Mouse (Mus musculus): ENCODE results near the gene Dnajb1. TPM values are rescaled to one million over a fixed set of nuclear protein-coding genes. Genes with fewer than 3 reads are reported as not detected.

The Dnajb1 gene
- polyA plus RNA-seq, 1 experiment = not detected

GRCm38 (mm10) chr8:83653662-83654017, 45.6 kb downstream of the Dnajb1 start:
- Histone ChIP-seq H3K4me1 (ENCODE audit: control insufficient read depth, insufficient read depth, low read length) (peaks cover 16% of the 10 kb centered on the region), H3K27ac (ENCODE audit: insufficient read depth, low read depth, low read length) (no peak overlapping the region), H3K4me3 (ENCODE audit: insufficient read depth, low read depth, low read length) (peak overlapping the region; percentile 91)
- WGBS = 33% methylated on average over 10 of the region's 10 CpGs
- TF ChIP-seq CTCF (IDR thresholded peaks at IDR 0.05; ENCODE audit: insufficient read depth, low read depth, low read length) (no peak), POLR2A (IDR thresholded peaks at IDR 0.05; ENCODE audit: insufficient read depth, low read depth, low read length) (no peak)

- Histone ChIP-seq H3K27ac (ENCODE audit: insufficient read depth, low read depth, low read length) (no peak overlapping the region), H3K4me3 (ENCODE audit: insufficient read depth, low read depth, low read length) (no peak overlapping the region), H3K4me1 (ENCODE audit: control insufficient read depth, insufficient read depth, low read length) (peaks cover 16% of the 10 kb centered on the region)
- TF ChIP-seq CTCF (IDR thresholded peaks at IDR 0.05; ENCODE audit: insufficient read depth, low read depth, low read length) (no peak), POLR2A (IDR thresholded peaks at IDR 0.05; ENCODE audit: insufficient read depth, low read depth, low read length) (no peak)
- 97% methylated on average over 6 of the region's 6 CpGs for WGBS
Measured at GRCm38 (mm10) chr8:83654725-83655124, 46.7 kb downstream of the Dnajb1 start.

DNA sequence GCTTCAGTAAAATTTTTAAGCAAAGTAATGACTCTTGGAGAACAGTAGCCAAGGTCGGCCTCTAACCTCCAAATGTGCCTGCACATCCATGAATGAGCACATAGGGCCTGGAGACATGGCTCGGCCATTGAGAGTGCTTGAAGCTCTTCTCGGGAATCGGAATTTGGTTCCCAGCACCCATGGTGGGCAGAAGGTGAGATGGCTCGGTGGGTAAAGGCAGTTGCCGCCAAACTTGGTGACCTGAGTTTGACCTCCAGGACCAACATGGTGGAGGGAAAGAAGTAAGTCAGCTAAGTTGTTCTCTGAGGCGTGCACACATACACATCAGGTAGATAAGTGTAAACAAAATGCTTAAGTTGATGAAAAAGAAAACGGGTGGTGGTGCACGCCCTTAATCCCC, 48.0 kb downstream of the Dnajb1 start:
- Histone ChIP-seq H3K4me1 (ENCODE audit: control insufficient read depth, insufficient read depth, low read length) (peaks cover 27% of the 10 kb centered on the region), H3K27ac (ENCODE audit: insufficient read depth, low read depth, low read length) (no peak overlapping the region), H3K4me3 (ENCODE audit: insufficient read depth, low read depth, low read length) (no peak overlapping the region)
- TF ChIP-seq POLR2A (IDR thresholded peaks at IDR 0.05; ENCODE audit: insufficient read depth, low read depth, low read length) (no peak), CTCF (IDR thresholded peaks at IDR 0.05; ENCODE audit: insufficient read depth, low read depth, low read length) (no peak)
- 92% methylated on average over 9 of the region's 9 CpGs for WGBS

- WGBS = 83% methylated on average over 13 of the region's 13 CpGs
- Histone ChIP-seq H3K4me3 (ENCODE audit: insufficient read depth, low read depth, low read length) (no peak overlapping the region), H3K4me1 (ENCODE audit: control insufficient read depth, insufficient read depth, low read length) (peaks cover 31% of the 10 kb centered on the region), H3K27ac (ENCODE audit: insufficient read depth, low read depth, low read length) (no peak overlapping the region)
- no peak for TF ChIP-seq CTCF (IDR thresholded peaks at IDR 0.05; ENCODE audit: insufficient read depth, low read depth, low read length)
- TF ChIP-seq POLR2A (IDR thresholded peaks at IDR 0.05; ENCODE audit: insufficient read depth, low read depth, low read length) = no peak
Measured at GRCm38 (mm10) chr8:83656484-83657246, 48.7 kb downstream of the Dnajb1 start.

- Histone ChIP-seq H3K27ac (ENCODE audit: insufficient read depth, low read depth, low read length) (no peak overlapping the region), H3K4me1 (ENCODE audit: control insufficient read depth, insufficient read depth, low read length) (peaks cover 30% of the 10 kb centered on the region), H3K4me3 (ENCODE audit: insufficient read depth, low read depth, low read length) (no peak overlapping the region)
- WGBS = 13% methylated on average over 8 of the region's 8 CpGs
- TF ChIP-seq CTCF (IDR thresholded peaks at IDR 0.05; ENCODE audit: insufficient read depth, low read depth, low read length) (no peak), POLR2A (IDR thresholded peaks at IDR 0.05; ENCODE audit: insufficient read depth, low read depth, low read length) (no peak)
Measured at GRCm38 (mm10) chr8:83660545-83660944, 52.6 kb downstream of the Dnajb1 start.

DNA sequence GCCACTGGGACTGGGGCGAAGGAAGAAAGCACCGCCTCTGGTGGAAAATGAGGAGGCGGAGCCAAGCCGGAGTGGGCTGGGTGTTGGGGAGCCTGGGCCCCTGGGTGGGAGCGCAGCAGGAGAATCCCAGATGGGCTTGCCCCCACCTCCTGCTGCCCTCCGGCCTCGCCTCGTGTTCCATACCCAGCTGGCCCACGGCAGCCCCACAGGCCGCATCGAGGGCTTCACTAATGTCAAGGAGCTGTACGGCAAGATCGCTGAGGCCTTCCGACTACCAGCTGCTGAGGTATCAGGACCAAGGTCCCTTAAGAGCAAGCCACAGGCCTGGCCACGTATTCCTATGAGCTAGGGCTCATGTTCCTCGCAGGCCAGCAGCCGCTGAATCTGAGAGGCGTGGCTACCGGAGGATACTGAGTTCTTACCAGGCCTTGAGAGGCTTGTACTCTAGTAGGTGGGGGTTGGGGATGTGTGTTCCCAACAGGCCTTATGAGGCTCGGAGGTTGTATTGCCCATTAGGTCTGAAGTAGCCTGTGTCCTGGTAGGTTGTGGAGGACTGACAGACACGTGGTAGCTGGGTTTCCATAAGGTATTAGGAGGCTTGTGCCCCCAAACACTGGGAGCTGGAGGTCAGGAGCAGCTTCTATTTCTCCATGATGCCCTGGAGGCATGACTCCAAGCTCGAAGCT, 53.1 kb downstream of the Dnajb1 start:
- WGBS = 35% methylated on average over 22 of the region's 22 CpGs
- Histone ChIP-seq H3K4me3 (ENCODE audit: insufficient read depth, low read depth, low read length) (no peak overlapping the region), H3K27ac (ENCODE audit: insufficient read depth, low read depth, low read length) (no peak overlapping the region), H3K4me1 (ENCODE audit: control insufficient read depth, insufficient read depth, low read length) (peaks cover 31% of the 10 kb centered on the region)
- TF ChIP-seq CTCF (IDR thresholded peaks at IDR 0.05; ENCODE audit: insufficient read depth, low read depth, low read length) (no peak), POLR2A (IDR thresholded peaks at IDR 0.05; ENCODE audit: insufficient read depth, low read depth, low read length) (no peak)

Other genes with a start within 250 kb of the Dnajb1 start
- not detected in 2 replicates for gene Clgn, start 218.3 kb upstream of the Dnajb1 start, polyA plus RNA-seq (2012; ENCODE audit: insufficient read depth, insufficient read length, low replicate concordance, missing spikeins)
- not detected in 2 replicates for gene Scoc, start 149.8 kb upstream of the Dnajb1 start, polyA plus RNA-seq (2012; ENCODE audit: insufficient read depth, insufficient read length, low replicate concordance, missing spikeins)
- gene Olfr370, start 72.4 kb upstream of the Dnajb1 start, polyA plus RNA-seq (2012; ENCODE audit: insufficient read depth, insufficient read length, low replicate concordance, missing spikeins) = not detected in 2 replicates
- not detected in 2 replicates for gene Ndufb7, start 41.5 kb upstream of the Dnajb1 start, polyA plus RNA-seq (2012; ENCODE audit: insufficient read depth, insufficient read length, low replicate concordance, missing spikeins)
- gene Tecr, start 222 bp upstream of the Dnajb1 start, polyA plus RNA-seq (2012; ENCODE audit: insufficient read depth, insufficient read length, low replicate concordance, missing spikeins) = not detected in 2 replicates
- not detected in 2 replicates for gene Gipc1, start 44.5 kb downstream of the Dnajb1 start, polyA plus RNA-seq (2012; ENCODE audit: insufficient read depth, insufficient read length, low replicate concordance, missing spikeins)
- gene Ptger1, start 58.5 kb downstream of the Dnajb1 start, polyA plus RNA-seq (2012; ENCODE audit: insufficient read depth, insufficient read length, low replicate concordance, missing spikeins) = not detected in 2 replicates
- gene Pkn1, start 91.0 kb downstream of the Dnajb1 start, polyA plus RNA-seq (2012; ENCODE audit: insufficient read depth, insufficient read length, low replicate concordance, missing spikeins) = not detected in 2 replicates
- not detected in 2 replicates for gene Ddx39, start 107.0 kb downstream of the Dnajb1 start, polyA plus RNA-seq (2012; ENCODE audit: insufficient read depth, insufficient read length, low replicate concordance, missing spikeins)
- gene Adgre5, start 133.1 kb downstream of the Dnajb1 start, polyA plus RNA-seq (2012; ENCODE audit: insufficient read depth, insufficient read length, low replicate concordance, missing spikeins) = not detected in 2 replicates